Mouse (Mus musculus): ENCODE measurements around the gene Tas2r108. TPM values are rescaled to one million over a fixed set of nuclear protein-coding genes. Genes with fewer than 3 reads are reported as not detected.

Tas2r108 gene
- under 1 TPM in 1 of 4 experiments, not detected in 3; 0.33 TPM for total RNA-seq (2022)

DNA sequence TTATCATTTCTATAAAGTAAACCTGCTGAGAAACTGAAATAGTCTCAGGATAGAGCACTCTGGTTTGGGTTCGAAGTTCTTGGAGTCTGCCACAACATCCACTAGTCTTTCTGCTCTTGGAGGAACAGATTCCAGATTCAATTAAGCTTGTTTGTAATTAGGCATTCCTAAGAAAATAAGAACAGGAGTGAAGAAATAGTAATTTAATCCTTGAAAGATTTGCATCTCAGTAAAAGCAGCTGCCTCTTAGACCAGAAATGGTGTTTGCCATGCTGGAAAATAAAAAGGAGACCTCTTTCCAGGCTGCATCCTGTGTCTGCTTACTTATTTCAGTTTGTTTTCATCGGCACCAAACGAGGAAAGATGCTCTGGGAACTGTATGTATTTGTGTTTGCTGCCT, at the start of gene Tas2r108:
Gene Tas2r108, plus strand, starts transcription at position 301 of the 400 bp plus-strand sequence.
- DNase-seq (ENCODE audit: low spot score in 2 of 2), result no peak

DNA sequence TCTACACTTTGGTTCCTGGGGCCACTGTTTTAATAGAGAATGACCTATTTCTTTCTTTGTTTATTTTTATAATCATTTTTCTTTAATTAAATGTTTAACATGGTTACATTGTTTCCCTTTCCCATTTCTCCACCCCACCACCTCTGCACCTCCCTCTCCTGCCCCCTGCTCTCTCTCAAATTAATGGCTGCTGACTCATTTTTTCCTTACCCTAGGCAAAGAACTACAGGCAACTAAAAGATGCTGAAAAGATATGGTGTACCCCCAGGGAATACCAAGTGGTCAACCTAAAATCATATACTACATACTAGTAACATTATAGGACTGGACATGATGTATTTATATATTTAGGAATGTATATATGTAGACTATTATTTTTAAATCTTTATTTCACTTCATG, 44.7 kb upstream of the Tas2r108 start:
- no peak for DNase-seq (ENCODE audit: low spot score in 2 of 2)

GRCm38 (mm10) chr6:40454436-40455041, 38.8 kb upstream of the Tas2r108 start:
- no peak for DNase-seq (ENCODE audit: low spot score in 2 of 2)

- no peak for DNase-seq (ENCODE audit: low spot score in 2 of 2)
Measured at GRCm38 (mm10) chr6:40465710-40466109, 27.6 kb upstream of the Tas2r108 start.

- peak; percentile 84 to 90 for DNase-seq (ENCODE audit: low spot score in 2 of 2)
Measured at GRCm38 (mm10) chr6:40470916-40471719, 22.2 kb upstream of the Tas2r108 start, which contains the start of gene Ssbp1. Ssbp1 (plus strand) TSS chr6:40471352.

DNA sequence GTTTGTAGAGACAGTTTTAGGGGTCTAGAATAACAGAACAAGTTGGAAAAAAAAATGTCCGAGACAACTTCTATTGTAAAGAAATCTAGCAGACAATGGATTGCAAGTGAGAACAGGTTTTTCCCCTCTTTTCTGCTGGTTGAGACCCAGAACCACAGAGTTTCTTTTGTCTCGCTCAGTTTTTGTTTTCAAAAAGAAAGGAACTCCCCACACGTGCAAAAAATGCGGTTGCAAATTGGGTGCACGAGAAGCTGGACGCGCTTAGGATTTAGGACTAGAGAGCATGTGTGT, 21.7 kb upstream of the Tas2r108 start:
- no peak for DNase-seq (ENCODE audit: low spot score in 2 of 2)

DNA sequence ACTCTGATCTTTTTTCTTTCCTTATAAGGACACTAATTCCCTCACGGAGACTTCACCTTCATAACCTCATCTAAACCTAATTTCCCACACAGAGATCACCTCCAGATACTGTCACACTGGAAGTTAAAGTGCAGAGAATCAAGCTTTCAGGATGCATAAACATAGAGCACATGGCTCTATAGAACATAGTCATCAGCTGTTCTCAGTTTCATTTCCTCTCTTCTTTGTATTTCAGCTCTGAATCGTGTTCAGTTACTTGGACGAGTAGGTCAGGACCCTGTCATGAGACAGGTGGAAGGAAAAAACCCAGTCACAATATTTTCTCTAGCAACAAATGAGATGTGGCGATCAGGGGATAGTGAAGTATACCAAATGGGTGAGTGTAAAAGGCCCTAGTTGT, 17.2 kb upstream of the Tas2r108 start:
- no peak for DNase-seq (ENCODE audit: low spot score in 2 of 2)

GRCm38 (mm10) chr6:40479705-40480104, 13.6 kb upstream of the Tas2r108 start:
- DNase-seq (ENCODE audit: low spot score in 2 of 2), result no peak

DNA sequence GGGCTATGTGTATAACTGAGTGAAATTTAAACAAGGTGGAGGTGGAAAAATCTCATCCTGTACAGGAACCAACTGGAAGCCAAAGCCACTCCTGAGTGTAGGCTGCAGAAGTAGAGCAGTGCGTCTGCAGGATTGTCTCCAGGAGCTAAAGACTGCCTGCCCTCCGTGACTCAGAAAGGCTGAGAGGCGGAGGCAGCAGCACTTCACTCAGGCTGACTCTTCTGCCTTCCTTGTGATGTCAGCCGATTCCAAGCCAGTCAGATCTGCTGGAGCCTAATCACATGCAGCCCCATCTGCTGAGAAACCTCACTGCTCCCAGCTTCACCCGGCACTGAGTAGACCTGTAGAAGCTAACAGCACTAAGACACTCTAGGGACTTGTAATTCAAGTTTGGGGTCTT, 11.0 kb upstream of the Tas2r108 start:
- no peak for DNase-seq (ENCODE audit: low spot score in 2 of 2)

DNA sequence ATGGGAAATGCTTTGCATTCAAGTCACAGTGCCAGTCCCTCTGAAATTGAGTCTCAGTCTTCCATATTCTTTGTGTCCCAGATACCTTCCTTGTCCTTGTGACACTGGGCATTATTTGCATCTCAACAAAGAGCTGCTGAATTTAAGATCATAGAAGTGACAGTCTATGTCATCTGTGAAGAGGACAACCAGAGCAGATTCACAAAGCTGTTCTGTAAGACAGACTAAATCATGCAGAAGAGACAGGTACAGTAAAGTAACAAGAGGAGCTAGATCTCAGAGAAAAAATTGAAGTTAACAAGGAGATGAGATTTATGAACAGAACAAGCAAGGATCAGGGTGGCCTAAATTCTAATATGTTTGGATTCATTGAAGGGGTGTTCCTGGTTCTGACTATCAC, 2.4 kb upstream of the Tas2r108 start, which contains the start of gene Tas2r137:
Gene Tas2r137, plus strand, starts transcription at position 301 of the 400 bp plus-strand sequence.
- DNase-seq (ENCODE audit: low spot score in 2 of 2), result no peak

DNA sequence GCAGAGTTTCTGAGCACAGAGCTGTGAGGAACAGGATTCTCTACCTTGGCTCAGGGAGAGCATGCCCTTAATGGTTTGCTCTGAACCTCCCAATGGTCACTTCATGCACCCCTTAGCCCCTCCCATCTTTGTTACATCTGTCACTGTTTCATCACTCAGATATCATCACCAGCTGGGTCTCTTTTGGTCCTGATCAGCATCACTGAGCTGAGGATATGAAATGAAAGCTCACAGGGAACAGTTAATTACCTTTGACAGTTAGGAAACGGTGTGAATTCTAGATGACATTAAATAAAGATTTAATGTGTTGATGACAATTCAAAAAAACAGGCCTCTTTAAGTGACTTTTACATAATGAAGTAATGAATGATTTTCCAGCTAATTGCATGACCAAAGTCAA, 26.1 kb downstream of the Tas2r108 start, which contains the start of gene Prss37:
Gene Prss37, minus strand, starts transcription at position 101 of the 400 bp plus-strand sequence.
- DNase-seq (ENCODE audit: low spot score in 2 of 2), result no peak

Other genes starting within 250 kb of the Tas2r108 start
- gene Agk, start 168.4 kb upstream of the Tas2r108 start, total RNA-seq (2022), result 10 to 100 TPM; 39.7 to 51.9 (median 45.8) TPM
- 10 to 100 TPM; 40.4 to 53.1 (median 45.7) TPM for gene E330009J07Rik, start 57.4 kb upstream of the Tas2r108 start, total RNA-seq (2022)
- gene Wee2, start 54.4 kb upstream of the Tas2r108 start, total RNA-seq (2022), result under 1 TPM in 1 of 4 experiments, not detected in 3; 0.16 TPM
- 10 to 100 TPM; 26.2 to 35.5 (median 32.6) TPM for gene Ssbp1, start 22.2 kb upstream of the Tas2r108 start, total RNA-seq (2022)
- gene Tas2r137, start 2.3 kb upstream of the Tas2r108 start, total RNA-seq (2022), result not detected
- not detected for gene Prss37, start 26.0 kb downstream of the Tas2r108 start, total RNA-seq (2022)
- gene Olfr461, start 61.5 kb downstream of the Tas2r108 start, total RNA-seq (2022), result not detected
- not detected for gene Olfr460, start 76.0 kb downstream of the Tas2r108 start, total RNA-seq (2022)
- 1 to 10 TPM in 3 of 4 experiments, under 1 TPM in 1; 0.75 to 7.2 (median 4.1) TPM for gene Clec5a, start 92.3 kb downstream of the Tas2r108 start, total RNA-seq (2022)
- not detected for gene Tas2r138, start 119.8 kb downstream of the Tas2r108 start, total RNA-seq (2022)
- not detected for gene Mgam, start 135.3 kb downstream of the Tas2r108 start, total RNA-seq (2022)